Mouse (Mus musculus) CH12.LX (cell line): Measurements from ENCODE around the gene Klhl7. TPM values are rescaled to one million over a fixed set of nuclear protein-coding genes. Genes with fewer than 3 reads are reported as not detected.

Experiments used
- DNase-seq: peaks from one replicate; pipeline ENCODE4 v3.0.0-alpha.2; 2013; ENCODE audit errors: extremely low read depth
- H3K27ac ChIP-seq: 2 replicates; pipeline ENCODE4 v1.5.1; 2012; ENCODE audit warnings: low read depth, mild to moderate bottlenecking, control low read depth, moderate library complexity; ENCODE audit not compliant: insufficient read depth
- H3K27me3 ChIP-seq: replicated peaks from 2 replicates; pipeline ENCODE3; 2012; ENCODE audit warnings: inconsistent platforms
- H3K36me3 ChIP-seq, 2 experiments: replicated peaks in 1 of 2; 2 replicates each; pipeline versions ENCODE3 to v1.6.1; 2012; ENCODE audit warnings: inconsistent platforms in 1 of 2, low read length in 1 of 2, mild to moderate bottlenecking in 1 of 2, mixed read lengths in 1 of 2, moderate library complexity in 1 of 2; ENCODE audit not compliant: control insufficient read depth in 1 of 2, insufficient read depth in 1 of 2
- H3K4me1 ChIP-seq, 2 experiments: 2 replicates each; pipeline ENCODE4 v1.6.1; 2012; ENCODE audit warnings: inconsistent platforms in 1 of 2, moderate library complexity in 1 of 2; ENCODE audit not compliant: insufficient read depth in 2 of 2, control insufficient read depth in 1 of 2
- H3K4me2 ChIP-seq: 2 replicates; pipeline ENCODE4 v1.6.1; 2012; ENCODE audit warnings: low read depth, mild to moderate bottlenecking, control low read depth; ENCODE audit not compliant: poor library complexity, insufficient read depth, severe bottlenecking
- H3K4me3 ChIP-seq, 3 experiments: fragments of 150-350 bp in 1 of 3; sonication (generic) in 1 of 3; replicated peaks in 1 of 3; 2 replicates each; pipeline versions ENCODE3 to v1.5.1; 2011 to 2012; ENCODE audit warnings: low read depth in 2 of 3, low read length in 2 of 3, mild to moderate bottlenecking in 2 of 3, moderate library complexity in 2 of 3, control low read depth in 1 of 3, improper control_type of control experiment in 1 of 3, inconsistent platforms in 1 of 3, mixed read lengths in 1 of 3; ENCODE audit not compliant: poor library complexity in 1 of 3
- H3K79me2 ChIP-seq: replicated peaks from 2 replicates; pipeline ENCODE4 v1.6.1; 2012; ENCODE audit warnings: mild to moderate bottlenecking, moderate library complexity; ENCODE audit not compliant: control insufficient read depth, poor library complexity, insufficient read depth, severe bottlenecking; ENCODE audit errors: extremely low read depth
- H3K9ac ChIP-seq: 2 replicates; pipeline ENCODE4 v1.6.1; 2012; ENCODE audit warnings: low read depth, mild to moderate bottlenecking, control low read depth, moderate library complexity; ENCODE audit not compliant: insufficient read depth
- H3K9me3 ChIP-seq: replicated peaks from 2 replicates; pipeline ENCODE3; 2012; ENCODE audit warnings: low read length, inconsistent platforms, mixed read lengths
- ELF1 ChIP-seq: IDR thresholded peaks from 2 replicates; pipeline ENCODE4 v1.6.1; 2014; ENCODE audit warnings: low read depth, mild to moderate bottlenecking, inconsistent platforms, low read length, improper control_type of control experiment
- ETS1 ChIP-seq: conservative IDR thresholded peaks from 2 replicates; pipeline ENCODE4 v1.6.1; 2012; ENCODE audit warnings: low read depth, mild to moderate bottlenecking, inconsistent platforms, low read length, improper control_type of control experiment, moderate library complexity
- HCFC1 ChIP-seq: IDR thresholded peaks from 2 replicates; pipeline ENCODE4 v1.6.1; 2012; ENCODE audit warnings: low read depth, mild to moderate bottlenecking, inconsistent platforms, low read length, improper control_type of control experiment
- IRF4 ChIP-seq: IDR thresholded peaks from 2 replicates; pipeline ENCODE4 v1.6.1; 2014; ENCODE audit warnings: low read depth, mild to moderate bottlenecking, inconsistent platforms, low read length, improper control_type of control experiment
- KAT2A ChIP-seq: IDR thresholded peaks from 2 replicates; pipeline ENCODE4 v1.6.1; 2012; ENCODE audit warnings: low read length, improper control_type of control experiment, inconsistent platforms; ENCODE audit not compliant: insufficient replicate concordance
- MAFK ChIP-seq: IDR thresholded peaks from 2 replicates; pipeline ENCODE4 v1.6.1; 2011; ENCODE audit warnings: low read length, improper control_type of control experiment; ENCODE audit not compliant: insufficient replicate concordance
- MAX ChIP-seq: IDR thresholded peaks from 2 replicates; pipeline ENCODE4 v1.6.1; 2011; ENCODE audit warnings: low read length, improper control_type of control experiment
- MEF2A ChIP-seq: IDR thresholded peaks from 2 replicates; pipeline ENCODE4 v1.6.1; 2014; ENCODE audit warnings: low read depth, mild to moderate bottlenecking, inconsistent platforms, low read length, improper control_type of control experiment, borderline replicate concordance
- MXI1 ChIP-seq: IDR thresholded peaks from 2 replicates; pipeline ENCODE4 v1.6.1; 2011; ENCODE audit warnings: mild to moderate bottlenecking, low read depth, low read length, improper control_type of control experiment
- MYC ChIP-seq: IDR thresholded peaks from 2 replicates; pipeline ENCODE4 v1.6.1; 2011; ENCODE audit warnings: low read depth, mild to moderate bottlenecking, improper control_type of control experiment, low read length
- NRF1 ChIP-seq: IDR thresholded peaks from 2 replicates; pipeline ENCODE4 v1.6.1; 2014; ENCODE audit warnings: low read depth, mild to moderate bottlenecking, inconsistent platforms, low read length, improper control_type of control experiment, moderate library complexity
- PAX5 ChIP-seq: IDR thresholded peaks from 2 replicates; pipeline ENCODE4 v1.6.1; 2012; ENCODE audit warnings: low read length, inconsistent platforms, mixed read lengths
- POLR2A ChIP-seq: IDR thresholded peaks from 2 replicates; pipeline ENCODE4 v1.6.1; 2011; ENCODE audit warnings: low read depth, mild to moderate bottlenecking, improper control_type of control experiment, low read length
- POLR2AphosphoS2 ChIP-seq: IDR thresholded peaks from 2 replicates; pipeline ENCODE4 v1.6.1; 2011; ENCODE audit warnings: low read depth, low read length, improper control_type of control experiment
- RAD21 ChIP-seq: IDR thresholded peaks from 2 replicates; pipeline ENCODE4 v1.6.1; 2011; ENCODE audit warnings: low read depth, mild to moderate bottlenecking, low read length, improper control_type of control experiment, moderate library complexity
- RCOR1 ChIP-seq: conservative IDR thresholded peaks from 2 replicates; pipeline ENCODE4 v1.6.1; 2012; ENCODE audit warnings: low read depth, mild to moderate bottlenecking, inconsistent platforms, low read length, improper control_type of control experiment
- SIN3A ChIP-seq: IDR thresholded peaks from 2 replicates; pipeline ENCODE4 v1.6.1; 2012; ENCODE audit warnings: low read length, improper control_type of control experiment, inconsistent platforms
- SMC3 ChIP-seq: IDR thresholded peaks from 2 replicates; pipeline ENCODE4 v1.6.1; 2011; ENCODE audit warnings: low read depth, low read length, improper control_type of control experiment
- TBP ChIP-seq: conservative IDR thresholded peaks from 2 replicates; pipeline ENCODE4 v1.6.1; 2011; ENCODE audit warnings: low read depth, low read length, improper control_type of control experiment
- USF1 ChIP-seq: IDR thresholded peaks from 2 replicates; pipeline ENCODE4 v1.6.1; 2014; ENCODE audit warnings: low read depth, mild to moderate bottlenecking, inconsistent platforms, low read length, improper control_type of control experiment
- USF2 ChIP-seq: conservative IDR thresholded peaks from 2 replicates; pipeline ENCODE4 v1.6.1; 2011; ENCODE audit warnings: low read depth, low read length, improper control_type of control experiment
- ZC3H11A ChIP-seq: IDR thresholded peaks from 2 replicates; pipeline ENCODE4 v1.6.1; 2012; ENCODE audit warnings: low read depth, mild to moderate bottlenecking, inconsistent platforms, low read length, improper control_type of control experiment
- ZKSCAN1 ChIP-seq: IDR thresholded peaks from 2 replicates; pipeline ENCODE4 v1.6.1; 2012; ENCODE audit warnings: low read depth, inconsistent platforms, low read length, improper control_type of control experiment, borderline replicate concordance
- ZMIZ1 ChIP-seq: IDR thresholded peaks from 2 replicates; pipeline ENCODE4 v1.6.1; 2012; ENCODE audit warnings: low read depth, mild to moderate bottlenecking, inconsistent platforms, low read length, improper control_type of control experiment
- dilution Hi-C: fragments of 300-500 bp; cut with MboI; formaldehyde crosslinking; loops from 2 replicates; pipeline ENCODE4 v1.14.3; 2020; ENCODE audit warnings: low sequenced_read_pairs; ENCODE audit not compliant: extremely low pct_unique_long_range_greater_than_20kb, extremely low pct_ligation_motif_present
- in situ Hi-C: fragments of 300-500 bp; cut with MboI; formaldehyde crosslinking; loops from 3 replicates; pipeline ENCODE4 v1.14.3; 2019; ENCODE audit warnings: low sequenced_read_pairs, low pct_ligation_motif_present, low pct_unique_long_range_greater_than_20kb, mixed read lengths
- polyA plus RNA-seq: library from polyadenylated mRNA; unstranded; fragments of >175 nt; gene quantifications from 2 replicates; pipeline ENCODE4 v1.2.1, GENCODE M21; 2012; ENCODE audit warnings: low read depth; ENCODE audit not compliant: insufficient read length
- total RNA-seq, 2 experiments: library from RNA; depleted of rRNA; stranded (reverse); fragments of 300-350 nt in 1 of 2; fragments of >200 nt in 1 of 2; gene quantifications; 2 replicates each; pipeline ENCODE4 v1.2.3; 2012 to 2014

Gene Klhl7
- total and polyA plus RNA-seq, 3 experiments, result 20.4 to 71.4 (median 26.5) TPM

GRCm38 (mm10) chr5:24092496-24092895 lies 7.9 kb upstream of the Klhl7 start:
- Histone ChIP-seq H3K79me2 (no peaks in the 10 kb centered on the region), H3K27me3 (peaks cover 3% of the 10 kb centered on the region), H3K9me3 (no peaks in the 10 kb centered on the region), H3K27ac (no peak overlapping the region), H3K36me3 (no peaks in the 10 kb centered on the region), H3K9ac (no peak overlapping the region), H3K4me1 (no peaks in the 10 kb centered on the region), H3K4me2 (no peak overlapping the region), H3K4me3 (no peak overlapping the region)
- no peak for TF ChIP-seq HCFC1
- TF ChIP-seq NRF1, result no peak
- dilution Hi-C loops (no loop called here), in situ Hi-C loops (no loop called here)
- DNase-seq, result no peak

GRCm38 (mm10) chr5:24095393-24095792 lies 5.0 kb upstream of the Klhl7 start:
- TF ChIP-seq PAX5, result no peak
- TF ChIP-seq USF1, result no peak
- no peak for TF ChIP-seq ELF1
- no peak for TF ChIP-seq POLR2A
- no peak for TF ChIP-seq RAD21
- TF ChIP-seq MAFK, result no peak
- TF ChIP-seq MXI1, result no peak
- in situ Hi-C loops, result no loop called here
- Histone ChIP-seq H3K4me1 (peaks cover 0 to 4% of the 10 kb centered on the region in 2 experiments; a peak in 1 of 4 replicates), H3K9me3 (no peaks in the 10 kb centered on the region), H3K79me2 (no peaks in the 10 kb centered on the region), H3K36me3 (no peaks in the 10 kb centered on the region), H3K9ac (no peak overlapping the region), H3K4me3 (no peak overlapping the region), H3K27me3 (peaks cover 3% of the 10 kb centered on the region), H3K4me2 (no peak overlapping the region), H3K27ac (no peak overlapping the region)
- dilution Hi-C loops, result no loop called here
- DNase-seq, result no peak

- H3K79me2 ChIP-seq, result no peaks in the 10 kb centered on the region; the same call in 1 of the 2 replicates
- no peak for DNase-seq
- dilution Hi-C loops, result no loop called here
Measured at GRCm38 (mm10) chr5:24095881-24096280, 4.5 kb upstream of the Klhl7 start.

More at GRCm38 (mm10) chr5:24095881-24096280, 4.5 kb upstream of the Klhl7 start:
- Histone ChIP-seq H3K4me1 (peaks cover 0 to 4% of the 10 kb centered on the region in 2 experiments; a peak in 1 of 4 replicates), H3K4me3 (no peak overlapping the region), H3K9ac (no peak overlapping the region), H3K4me2 (no peak overlapping the region), H3K9me3 (no peaks in the 10 kb centered on the region), H3K27ac (no peak overlapping the region), H3K36me3 (no peaks in the 10 kb centered on the region), H3K27me3 (peaks cover 3% of the 10 kb centered on the region)
- in situ Hi-C loops, result no loop called here
- TF ChIP-seq ZMIZ1 (no peak), TBP (no peak), SMC3 (no peak), MEF2A (no peak), SIN3A (no peak), ZC3H11A (no peak), ZKSCAN1 (no peak), IRF4 (no peak), POLR2AphosphoS2 (no peak), MYC (no peak), ETS1 (no peak), USF2 (no peak), KAT2A (no peak), RCOR1 (no peak), MAX (no peak)
